Mouse (Mus musculus): ENCODE measurements around the gene Dlk1.

DNA sequence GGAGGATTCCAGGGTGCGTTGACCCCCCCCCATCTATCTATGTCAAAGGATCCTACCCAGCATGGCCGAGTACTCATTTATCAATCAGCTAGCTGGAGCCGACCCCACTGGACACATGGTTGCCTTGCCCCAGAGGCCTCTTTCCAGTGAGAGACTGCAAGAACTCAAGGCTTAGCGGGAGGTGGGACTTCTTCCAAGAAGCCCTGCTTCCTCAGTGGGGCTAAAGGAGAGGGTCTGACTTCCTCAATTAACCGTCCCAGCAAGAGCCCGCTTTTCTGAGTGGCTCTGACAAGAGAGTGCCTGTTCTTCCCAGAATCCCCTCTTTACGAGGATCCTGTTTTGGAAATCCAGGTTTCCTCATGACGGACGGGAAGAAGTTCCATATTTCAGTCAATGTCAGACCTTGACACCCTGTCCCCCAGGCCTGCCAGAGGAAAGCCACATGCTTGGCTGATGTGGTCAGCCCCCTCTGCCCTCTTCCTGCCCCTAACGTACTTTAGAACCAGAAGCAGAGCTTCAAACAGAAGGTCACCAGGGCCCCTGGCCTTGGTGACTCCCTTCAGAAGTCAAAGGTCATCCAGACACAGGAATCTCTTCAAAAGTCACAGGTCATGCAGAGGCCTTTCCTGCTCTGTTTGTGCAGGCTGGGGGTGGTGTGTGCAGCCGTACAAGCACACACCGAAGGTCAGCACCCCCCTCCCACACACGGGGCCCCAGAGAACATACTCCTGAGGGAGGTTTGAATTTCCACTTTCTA lies 59.7 kb downstream of the Dlk1 start:
- no peak for TF ChIP-seq CTCF (conservative IDR thresholded peaks at IDR 0.05; ENCODE audit: low read length)
- no peak for TF ChIP-seq POU5F1 (IDR thresholded peaks at IDR 0.05; ENCODE audit: borderline replicate concordance, low read length)
